Mouse (Mus musculus): ENCODE measurements around the gene Ccl25. TPM values are rescaled to one million over a fixed set of nuclear protein-coding genes. Genes with fewer than 3 reads are reported as not detected.
"Not testable (repeated sequence)": the region's sequence is repeated elsewhere in the genome, so short reads cannot be mapped to it uniquely, and the experiment has no call there.

Gene Ccl25
- total RNA-seq, 2 experiments from 2014 or later, result 5.9 to 14.8 TPM

DNA sequence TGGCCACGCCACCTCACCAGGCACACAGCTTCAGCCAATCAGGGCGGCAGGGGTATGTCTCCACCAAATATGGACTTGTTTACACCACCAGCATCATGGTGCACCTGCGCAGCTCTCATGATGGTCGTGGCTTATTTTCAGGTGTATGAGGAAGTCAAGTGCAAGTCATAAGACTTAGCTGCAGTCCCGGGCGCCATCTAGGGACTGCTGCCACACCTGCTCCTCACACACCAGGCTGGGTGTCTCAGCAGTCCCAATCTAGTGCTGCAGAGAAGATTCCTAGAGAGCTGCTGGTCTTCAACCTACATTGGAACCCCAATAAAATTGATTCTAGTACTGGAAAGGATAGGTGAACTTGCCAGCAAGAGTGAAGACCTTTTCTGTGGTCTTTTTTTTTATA, 83.4 kb downstream of the Ccl25 start:
- intact Hi-C loops (cut with DNase I); DNase-seq: not testable (repeated sequence)

Other genes starting within 250 kb of the Ccl25 start
- under 1 TPM; 0.29 to 0.41 TPM for gene Cd209f, start 219.4 kb upstream of the Ccl25 start, total RNA-seq (2021)
- gene Cd209g, start 191.1 kb upstream of the Ccl25 start, total RNA-seq (2021), result not detected
- gene Evi5l, start 158.6 kb upstream of the Ccl25 start, total RNA-seq (2021), result 10 to 100 TPM; 22.2 to 24.5 TPM
- under 1 TPM in 1 of 2 experiments, not detected in 1; 0.05 TPM for gene Prr36, start 107.8 kb upstream of the Ccl25 start, total RNA-seq (2021)
- gene Lrrc8e, start 98.4 kb upstream of the Ccl25 start, total RNA-seq (2021), result under 1 TPM; 0.14 to 0.20 TPM
- gene Map2k7, start 86.5 kb upstream of the Ccl25 start, total RNA-seq (2021), result 10 to 100 TPM; 59.2 to 69.6 TPM
- gene Gm49320, start 86.3 kb upstream of the Ccl25 start, total RNA-seq (2021), result under 1 TPM in 1 of 2 experiments, not detected in 1; 0.38 TPM
- 1 to 10 TPM; 3.0 to 4.3 TPM for gene Tgfbr3l, start 77.0 kb upstream of the Ccl25 start, total RNA-seq (2021)
- gene Snapc2, start 72.1 kb upstream of the Ccl25 start, total RNA-seq (2021), result 10 to 100 TPM; 14.4 to 14.5 TPM
- gene Ctxn1, start 65.9 kb upstream of the Ccl25 start, total RNA-seq (2021), result 1 to 10 TPM; 2.0 to 2.2 TPM
- 100 to 1,000 TPM; 110 to 117 TPM for gene Timm44, start 49.3 kb upstream of the Ccl25 start, total RNA-seq (2021)
- 10 to 100 TPM; 58.8 to 66.1 TPM for gene Elavl1, start 203 bp downstream of the Ccl25 start, total RNA-seq (2021)
- 10 to 100 TPM; 39.7 to 50.6 TPM for gene Cers4, start 167.8 kb downstream of the Ccl25 start, total RNA-seq (2021)

All from heart, postnatal 14 days (tissue).